ENCODE assay signal across 9 mouse cellular contexts in the genomic region with DNA sequence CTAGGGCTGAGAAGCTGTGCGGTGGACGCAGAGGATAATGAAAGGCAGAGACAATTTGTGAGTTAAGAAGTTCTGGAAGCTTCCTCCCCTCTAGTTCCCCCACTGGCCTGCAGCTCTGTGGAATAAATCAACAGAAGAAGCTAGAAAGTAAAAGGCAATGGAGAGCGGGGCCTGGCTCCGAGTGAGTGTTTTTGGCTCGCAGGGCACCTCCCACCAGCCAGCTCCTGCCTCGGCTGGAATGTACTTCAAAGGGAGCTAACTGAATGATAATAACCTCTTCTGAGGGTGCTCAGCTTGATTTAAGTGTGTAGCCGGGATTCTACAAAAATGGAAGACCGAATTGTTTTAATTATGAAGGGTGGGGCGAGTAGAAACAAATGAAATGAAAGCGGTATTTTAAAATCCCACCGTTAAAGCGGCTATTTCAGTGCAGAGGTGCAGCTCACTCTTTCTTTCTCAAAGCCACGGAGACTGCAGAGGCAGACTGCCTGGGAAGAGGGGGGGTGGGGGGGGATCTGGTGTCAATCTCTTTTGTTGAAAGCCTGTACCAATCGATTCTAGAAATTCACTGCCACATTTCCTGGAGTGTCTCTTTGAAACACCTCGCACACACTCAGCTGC. TPM values are rescaled to one million over a fixed set of nuclear protein-coding genes. Genes with fewer than 3 reads are reported as not detected.
DNase-seq lines count a peak whose midpoint lies in the region; ATAC-seq lines count a peak whose summit lies in the region.
"Had no signal": no experiment of that assay in that cellular context is flagged by ENCODE, and none has a peak within 500 bp of the region (broad histone marks: within the 10 kb centered on the region; RNA-seq: fewer than 3 reads in every experiment).

No protein-coding gene starts in this region.

- peaks cover 19% of the 10 kb centered on the region for H3K4me1 ChIP-seq in forebrain, embryonic 14.5 days (ENCODE audit: control insufficient read depth, insufficient read depth, low read length)
- peaks cover 2% of the 10 kb centered on the region; the same call in 1 of the 2 replicates for H3K4me1 ChIP-seq in hindbrain, embryonic 11.5 days (replicated peaks; ENCODE audit: control insufficient read depth, insufficient read depth, low read length)
- H3K4me1 ChIP-seq in midbrain, embryonic 10.5 days: peaks cover 45% of the 10 kb centered on the region
- H3K4me1 ChIP-seq in stomach, embryonic 14.5 days (ENCODE audit: control insufficient read depth, insufficient read depth, low read length): peaks cover 19% of the 10 kb centered on the region

- under 1% methylated on average over 15 of the region's 15 CpGs for WGBS in forebrain, embryonic 14.5 days
- 5% methylated on average over 15 of the region's 15 CpGs for WGBS in hindbrain, embryonic 11.5 days
- WGBS in midbrain, embryonic 10.5 days: 2% methylated on average over 15 of the region's 15 CpGs
- WGBS in stomach, embryonic 14.5 days: 10% methylated on average over 15 of the region's 15 CpGs

- ATAC-seq in forebrain, embryonic 14.5 days: peak; percentile 76
- peak; percentile 65 for ATAC-seq in hindbrain, embryonic 11.5 days (ENCODE audit: low FRiP score)
- ATAC-seq in stomach, embryonic 14.5 days (ENCODE audit: insufficient number of reproducible peaks, insufficient read depth, low FRiP score, low read depth): peak; percentile 64; the same call in 1 of the 2 replicates

- no peaks in the 10 kb centered on the region for H3K9me3 ChIP-seq in forebrain, embryonic 14.5 days (replicated peaks; ENCODE audit: control insufficient read depth, low read length)
- H3K9me3 ChIP-seq in hindbrain, embryonic 11.5 days (ENCODE audit: control insufficient read depth, low read length): no peaks in the 10 kb centered on the region
- no peaks in the 10 kb centered on the region for H3K9me3 ChIP-seq in midbrain, embryonic 10.5 days (replicated peaks)
- H3K9me3 ChIP-seq in stomach, embryonic 14.5 days (ENCODE audit: control insufficient read depth, low read depth, low read length): no peaks in the 10 kb centered on the region

- H3K4me2 ChIP-seq in forebrain, embryonic 14.5 days (ENCODE audit: low read length): peak overlapping the region; percentile 51
- H3K4me2 ChIP-seq in hindbrain, embryonic 11.5 days (replicated peaks; ENCODE audit: low read depth, low read length): peak overlapping the region; percentile 0
- H3K4me2 ChIP-seq in stomach, embryonic 14.5 days (replicated peaks; ENCODE audit: low read depth, low read length): peak overlapping the region; percentile 35

- H3K4me3 ChIP-seq in forebrain, embryonic 14.5 days (ENCODE audit: low read depth, low read length): peak overlapping the region; percentile 13; the same call in 1 of the 2 replicates
- no peak overlapping the region for H3K4me3 ChIP-seq in hindbrain, embryonic 11.5 days (ENCODE audit: low read depth, low read length)
- H3K4me3 ChIP-seq in midbrain, embryonic 10.5 days: peak overlapping the region; percentile 31
- H3K4me3 ChIP-seq in stomach, embryonic 14.5 days (ENCODE audit: low read depth, low read length): no peak overlapping the region

- intact Hi-C loops in left cerebral cortex, postnatal 36 days (cut with DNase I): loop anchor here (2.0 to 5.0 kb wide), 2 partner anchors 36 to 154 kb away; no protein-coding TSS in a partner anchor

- H3K36me3 ChIP-seq in forebrain, embryonic 14.5 days (ENCODE audit: control insufficient read depth, insufficient read depth, low read length): no peaks in the 10 kb centered on the region
- no peaks in the 10 kb centered on the region for H3K36me3 ChIP-seq in hindbrain, embryonic 11.5 days (ENCODE audit: control insufficient read depth, insufficient read depth, low read length)
- peaks cover 2% of the 10 kb centered on the region; the same call in 1 of the 2 replicates for H3K36me3 ChIP-seq in midbrain, embryonic 10.5 days
- H3K36me3 ChIP-seq in stomach, embryonic 14.5 days (ENCODE audit: control insufficient read depth, insufficient read depth, low read length): no peaks in the 10 kb centered on the region

- peak overlapping the region; percentile 48; the same call in 1 of the 2 replicates for H3K9ac ChIP-seq in forebrain, embryonic 14.5 days (ENCODE audit: low read length)
- no peak overlapping the region for H3K9ac ChIP-seq in hindbrain, embryonic 11.5 days (ENCODE audit: low read depth, low read length)
- no peak overlapping the region for H3K9ac ChIP-seq in stomach, embryonic 14.5 days (replicated peaks; ENCODE audit: low read depth, low read length)

- H3K27me3 ChIP-seq in forebrain, embryonic 14.5 days (replicated peaks; ENCODE audit: control insufficient read depth, insufficient read depth, low read length): no peaks in the 10 kb centered on the region
- H3K27me3 ChIP-seq in hindbrain, embryonic 11.5 days (ENCODE audit: control insufficient read depth, insufficient read depth, low read length): no peaks in the 10 kb centered on the region
- no peaks in the 10 kb centered on the region for H3K27me3 ChIP-seq in midbrain, embryonic 10.5 days (ENCODE audit: low read depth, poor library complexity, severe bottlenecking)
- H3K27me3 ChIP-seq in stomach, embryonic 14.5 days (ENCODE audit: control insufficient read depth, insufficient read depth, low read length): no peaks in the 10 kb centered on the region

- DNase-seq in 3T3-L1 (ENCODE audit: low read depth, low spot score) (peak; percentile 34), MN1 (ENCODE audit: low spot score) (no peak)
- DNase-seq in adrenal gland, adult (ENCODE audit: inconsistent age in 2 of 2, low spot score in 1 of 2): peak; percentile 52 to 84
- DNase-seq in forebrain, embryonic 14.5 days (ENCODE audit: low spot score): peak; percentile 71
- DNase-seq in hindbrain, embryonic 11.5 days (ENCODE audit: low spot score): peak; percentile 47
- peak; percentile 13 to 24 for DNase-seq in left cerebral cortex, postnatal 36 days (ENCODE audit: low spot score in 2 of 2)
- peak; percentile 71 for DNase-seq in midbrain, embryonic 10.5 days (ENCODE audit: low spot score)

- H3K27ac ChIP-seq in forebrain, embryonic 14.5 days (ENCODE audit: low read depth, low read length): peak overlapping the region; percentile 70
- H3K27ac ChIP-seq in hindbrain, embryonic 11.5 days (ENCODE audit: low read depth, low read length): peak overlapping the region; percentile 27; the same call in 1 of the 2 replicates
- H3K27ac ChIP-seq in midbrain, embryonic 10.5 days (replicated peaks): peak overlapping the region; percentile 81
- peak overlapping the region; percentile 80 for H3K27ac ChIP-seq in stomach, embryonic 14.5 days (ENCODE audit: low read length)
- H3K27ac ChIP-seq: macrophage had no signal

RNA-seq across cellular contexts. Expression of a gene that starts 46.0 kb away (rescaled TPM):
- 0.11 TPM in 1 of 2 replicates, not detected in the other for polyA plus RNA-seq in forebrain, embryonic 14.5 days (2014; fragmentation: Nextera tagmentation; extraction: Ambion mirVana)
- 0.20 TPM in 1 of 2 replicates, not detected in the other for polyA plus RNA-seq in hindbrain, embryonic 11.5 days (2014; fragmentation: Nextera tagmentation; extraction: Ambion mirVana)
- not detected for total RNA-seq in left cerebral cortex, postnatal 36 days (2021)
- not detected in 2 replicates for polyA plus RNA-seq in midbrain, embryonic 10.5 days (2016; fragmentation: Nextera tagmentation; extraction: Ambion mirVana)
- 2.2 and 4.2 TPM in 2 replicates for polyA plus RNA-seq in stomach, embryonic 14.5 days (2014; fragmentation: Nextera tagmentation; extraction: Ambion mirVana)
- polyA plus RNA-seq: macrophage had no signal

Comparison
In these comparisons a context has a peak if more than half of its experiments do, and no peak if none do; other contexts are left out.
1. H3K27ac ChIP-seq: peak in every context shown above with its lines; median percentile 81 in midbrain, embryonic 10.5 days; 80 in stomach, embryonic 14.5 days; 70 in forebrain, embryonic 14.5 days; 27 in hindbrain, embryonic 11.5 days.
2. H3K4me2 ChIP-seq: peak in every context shown above with its lines; median percentile 51 in forebrain, embryonic 14.5 days; 35 in stomach, embryonic 14.5 days; 0 in hindbrain, embryonic 11.5 days.
3. H3K4me3 ChIP-seq: peak in forebrain, embryonic 14.5 days (single experiment) and midbrain, embryonic 10.5 days (single experiment); none in hindbrain, embryonic 11.5 days (single experiment) and stomach, embryonic 14.5 days (single experiment).
4. Peak in every context shown above with its lines, with median percentiles within 50 percentile points of each other: ATAC-seq.